10 mouse cellular contexts compared by ENCODE assay signal in genomic region chr9:111306142-111306541, GRCm38 (mm10). TPM values are rescaled to one million over a fixed set of nuclear protein-coding genes. Genes with fewer than 3 reads are reported as not detected.
"Had no signal": no experiment of that assay in that cellular context is flagged by ENCODE, and none has a peak within 500 bp of the region (broad histone marks: within the 10 kb centered on the region; RNA-seq: fewer than 3 reads in every experiment).

No protein-coding gene starts in this region.

- DNase-seq: kidney, postnatal 25 days; layer of hippocampus, adult 9-11 months; lung, adult 2 months; lung, postnatal 36 days; midbrain, embryonic 14.5 days; retina, postnatal 1 day; right cerebral cortex, postnatal 4 days; spleen, adult 18-20 months; thymus, postnatal 4 days had no signal

RNA-seq across cellular contexts. Expression of gene Trank1, which starts 5.4 kb away (rescaled TPM):
- polyA plus RNA-seq: myocyte had no signal
